Mouse (Mus musculus): Measurements from ENCODE around the gene Zfp747. TPM values are rescaled to one million over a fixed set of nuclear protein-coding genes. Genes with fewer than 3 reads are reported as not detected.
A peak's percentile ranks its signal among the peaks of the same experiment; 100 is the strongest.
"Not testable (repeated sequence)": the region's sequence is repeated elsewhere in the genome, so short reads cannot be mapped to it uniquely, and the experiment has no call there.

Gene Zfp747
- 10.6 and 11.3 TPM in 2 replicates for polyA plus RNA-seq (2015; fragmentation: Nextera tagmentation; extraction: Ambion mirVana)

- Histone ChIP-seq H3K36me3 (ENCODE audit: insufficient read depth, low read length) (peaks cover 14% of the 10 kb centered on the region), H3K9ac (replicated peaks; ENCODE audit: low read length) (peak within 1 kb of the TSS; percentile 91), H3K27ac (ENCODE audit: low read length) (peak within 1 kb of the TSS; percentile 79), H3K4me2 (replicated peaks; ENCODE audit: low read depth, low read length) (peak within 1 kb of the TSS; percentile 71), H3K4me3 (ENCODE audit: low read length) (peak within 1 kb of the TSS; percentile 83)
- peak; percentile 92 for ATAC-seq (ENCODE audit: low FRiP score, low TSS enrichment)
- not testable (repeated sequence) for H3K4me1 ChIP-seq (ENCODE audit: insufficient read depth, low read length); H3K27me3 ChIP-seq (ENCODE audit: insufficient read depth, low read length); H3K9me3 ChIP-seq (ENCODE audit: low read length)
- 1% methylated on average over 46 of the region's 49 CpGs for WGBS
Observed at GRCm38 (mm10) chr7:127375271-127376245, at the start of gene Zfp747. Zfp747 (minus strand) TSS chr7:127376050.

- no peaks in the 10 kb centered on the region for H3K9me3 ChIP-seq (ENCODE audit: low read length)
- H3K4me2 ChIP-seq (replicated peaks; ENCODE audit: low read depth, low read length) = no peak overlapping the region
- WGBS = 95% methylated on average over 3 of the region's 3 CpGs
- ATAC-seq (ENCODE audit: low FRiP score, low TSS enrichment) = no peak
- H3K9ac ChIP-seq (replicated peaks; ENCODE audit: low read length) = no peak overlapping the region
- no peaks in the 10 kb centered on the region for H3K36me3 ChIP-seq (ENCODE audit: insufficient read depth, low read length)
- peaks cover 6% of the 10 kb centered on the region; the same call in 1 of the 2 replicates for H3K27me3 ChIP-seq (ENCODE audit: insufficient read depth, low read length)
- peaks cover 9% of the 10 kb centered on the region for H3K4me1 ChIP-seq (ENCODE audit: insufficient read depth, low read length)
- H3K27ac ChIP-seq (ENCODE audit: low read length) = no peak overlapping the region
- no peak overlapping the region for H3K4me3 ChIP-seq (ENCODE audit: low read length)
Observed at GRCm38 (mm10) chr7:127425291-127425690, 49.4 kb upstream of the Zfp747 start.

- 2% methylated on average over 15 of the region's 15 CpGs for WGBS
- H3K27ac ChIP-seq (ENCODE audit: low read length) = no peak overlapping the region
- 0 out of 2 replicates have a peak, but pooled peaks cover 4% of the 10 kb centered on the region for H3K36me3 ChIP-seq (ENCODE audit: insufficient read depth, low read length)
- peak; percentile 56; the same call in 1 of the 2 replicates for ATAC-seq (ENCODE audit: low FRiP score, low TSS enrichment)
- peaks cover 9% of the 10 kb centered on the region for H3K4me1 ChIP-seq (ENCODE audit: insufficient read depth, low read length)
- H3K4me2 ChIP-seq (replicated peaks; ENCODE audit: low read depth, low read length) = peak overlapping the region; percentile 83
- peak overlapping the region; percentile 90 for H3K9ac ChIP-seq (replicated peaks; ENCODE audit: low read length)
- no peaks in the 10 kb centered on the region for H3K9me3 ChIP-seq (ENCODE audit: low read length)
- peaks cover 6% of the 10 kb centered on the region; the same call in 1 of the 2 replicates for H3K27me3 ChIP-seq (ENCODE audit: insufficient read depth, low read length)
- peak overlapping the region; percentile 85 for H3K4me3 ChIP-seq (ENCODE audit: low read length)
Observed at GRCm38 (mm10) chr7:127422247-127422646, 46.4 kb upstream of the Zfp747 start.

DNA sequence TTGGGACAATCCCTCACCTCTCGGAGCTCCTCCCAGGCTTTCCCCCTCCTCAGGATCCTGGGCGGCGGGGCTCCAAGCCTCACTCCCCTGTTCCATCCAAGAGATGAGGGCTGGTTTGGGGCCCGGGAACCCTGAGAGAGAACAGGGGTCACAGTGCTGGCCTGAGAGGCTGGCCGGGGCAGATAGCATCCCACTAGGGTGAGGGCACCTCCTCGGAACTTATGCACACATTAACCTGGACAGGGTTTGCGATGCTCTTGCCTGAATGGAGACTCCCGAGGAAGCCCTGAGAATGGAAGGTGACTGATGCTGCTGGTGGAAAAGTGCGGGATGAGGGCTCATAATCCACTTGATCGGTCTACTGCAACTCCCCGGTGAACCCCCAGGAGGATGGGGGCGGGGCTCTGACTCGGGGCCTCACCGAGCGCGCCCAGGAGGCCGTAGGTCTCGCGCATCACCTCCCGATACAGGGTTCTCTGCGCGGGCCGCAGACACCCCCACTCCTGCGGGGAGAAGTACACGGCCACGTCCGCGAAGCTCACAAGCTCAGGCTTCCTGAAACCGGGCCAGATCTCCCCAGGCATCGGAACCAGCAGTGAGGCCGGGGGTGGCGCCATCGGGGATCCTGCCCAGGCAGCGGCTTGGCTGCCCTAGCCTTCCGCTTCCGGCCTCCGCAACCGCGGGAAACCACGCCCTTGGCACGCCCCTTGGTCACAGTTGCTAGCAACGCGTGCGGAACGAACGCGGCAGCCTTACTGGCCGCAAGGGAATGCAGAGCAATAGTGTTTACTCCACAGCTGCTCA is 45.7 kb upstream of the Zfp747 start, which contains the start of gene Zfp688:
Gene Zfp688, minus strand, starts transcription at position 681 of the 804 bp plus-strand sequence.
- Histone ChIP-seq H3K4me1 (ENCODE audit: insufficient read depth, low read length) (peaks cover 9% of the 10 kb centered on the region), H3K9ac (replicated peaks; ENCODE audit: low read length) (peak within 1 kb of the TSS; percentile 90), H3K9me3 (ENCODE audit: low read length) (no peaks in the 10 kb centered on the region), H3K4me3 (ENCODE audit: low read length) (peak within 1 kb of the TSS; percentile 85), H3K4me2 (replicated peaks; ENCODE audit: low read depth, low read length) (peak within 1 kb of the TSS; percentile 83), H3K36me3 (ENCODE audit: insufficient read depth, low read length) (0 out of 2 replicates have a peak, but pooled peaks cover 4% of the 10 kb centered on the region), H3K27ac (ENCODE audit: low read length) (0 out of 2 replicates have a peak within 1 kb of the TSS, but pooled peaks have one; percentile 48), H3K27me3 (ENCODE audit: insufficient read depth, low read length) (peaks cover 6% of the 10 kb centered on the region; the same call in 1 of the 2 replicates)
- under 1% methylated on average over 48 of the region's 48 CpGs for WGBS
- ATAC-seq (ENCODE audit: low FRiP score, low TSS enrichment) = peak; percentile 97

GRCm38 (mm10) chr7:127411418-127411817 is 35.6 kb upstream of the Zfp747 start:
- Histone ChIP-seq H3K4me1 (ENCODE audit: insufficient read depth, low read length) (no peaks in the 10 kb centered on the region), H3K9me3 (ENCODE audit: low read length) (no peaks in the 10 kb centered on the region), H3K27me3 (ENCODE audit: insufficient read depth, low read length) (no peaks in the 10 kb centered on the region), H3K27ac (ENCODE audit: low read length) (no peak overlapping the region), H3K4me3 (ENCODE audit: low read length) (no peak overlapping the region), H3K9ac (replicated peaks; ENCODE audit: low read length) (no peak overlapping the region), H3K4me2 (replicated peaks; ENCODE audit: low read depth, low read length) (no peak overlapping the region), H3K36me3 (ENCODE audit: insufficient read depth, low read length) (no peaks in the 10 kb centered on the region)
- 68% methylated on average over 2 of the region's 2 CpGs for whole genome bisulfite sequencing
- no peak for ATAC-seq (ENCODE audit: low FRiP score, low TSS enrichment)

- H3K4me2 ChIP-seq (replicated peaks; ENCODE audit: low read depth, low read length) = peak within 1 kb of the TSS; percentile 90
- WGBS = 3% methylated on average over 40 of the region's 40 CpGs
Observed at GRCm38 (mm10) chr7:127406002-127406987, 30.4 kb upstream of the Zfp747 start, which contains the start of gene Zfp764. Zfp764 (minus strand) TSS chr7:127406822.

DNA sequence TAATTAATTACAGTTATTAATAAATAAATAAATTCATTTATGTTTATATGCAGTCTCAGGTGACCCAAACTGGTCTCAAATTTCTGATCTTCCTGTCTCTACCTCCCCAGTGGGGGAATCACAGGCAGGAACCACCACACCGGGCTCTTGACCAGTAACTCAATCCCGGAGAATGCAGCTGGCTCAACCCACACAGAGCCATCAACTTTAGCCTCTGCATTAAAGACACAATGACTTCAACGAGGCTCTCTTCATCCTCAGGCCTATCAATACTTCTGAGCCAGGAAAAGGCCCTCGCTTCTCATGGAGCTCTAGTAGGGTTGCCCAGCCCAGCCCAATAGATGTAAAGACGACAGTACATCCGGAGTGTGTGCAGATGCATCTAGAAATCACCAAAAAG is 28.3 kb upstream of the Zfp747 start:
- WGBS = 82% methylated on average over 6 of the region's 6 CpGs
- H3K9ac ChIP-seq (replicated peaks; ENCODE audit: low read length); H3K36me3 ChIP-seq (ENCODE audit: insufficient read depth, low read length); H3K27ac ChIP-seq (ENCODE audit: low read length); ATAC-seq (ENCODE audit: low FRiP score, low TSS enrichment); H3K4me2 ChIP-seq (replicated peaks; ENCODE audit: low read depth, low read length); H3K27me3 ChIP-seq (ENCODE audit: insufficient read depth, low read length); H3K4me3 ChIP-seq (ENCODE audit: low read length); H3K4me1 ChIP-seq (ENCODE audit: insufficient read depth, low read length); H3K9me3 ChIP-seq (ENCODE audit: low read length): not testable (repeated sequence)

More at GRCm38 (mm10) chr7:127406002-127406987, 30.4 kb upstream of the Zfp747 start, which contains the start of gene Zfp764:
- not testable (repeated sequence) for H3K4me1 ChIP-seq (ENCODE audit: insufficient read depth, low read length); H3K36me3 ChIP-seq (ENCODE audit: insufficient read depth, low read length); H3K9me3 ChIP-seq (ENCODE audit: low read length); H3K27me3 ChIP-seq (ENCODE audit: insufficient read depth, low read length)
- H3K27ac ChIP-seq (ENCODE audit: low read length) = peak within 1 kb of the TSS; percentile 78
- ATAC-seq (ENCODE audit: low FRiP score, low TSS enrichment) = peak; percentile 89
- peak within 1 kb of the TSS; percentile 84 for H3K9ac ChIP-seq (replicated peaks; ENCODE audit: low read length)
- peak within 1 kb of the TSS; percentile 65 for H3K4me3 ChIP-seq (ENCODE audit: low read length)

DNA sequence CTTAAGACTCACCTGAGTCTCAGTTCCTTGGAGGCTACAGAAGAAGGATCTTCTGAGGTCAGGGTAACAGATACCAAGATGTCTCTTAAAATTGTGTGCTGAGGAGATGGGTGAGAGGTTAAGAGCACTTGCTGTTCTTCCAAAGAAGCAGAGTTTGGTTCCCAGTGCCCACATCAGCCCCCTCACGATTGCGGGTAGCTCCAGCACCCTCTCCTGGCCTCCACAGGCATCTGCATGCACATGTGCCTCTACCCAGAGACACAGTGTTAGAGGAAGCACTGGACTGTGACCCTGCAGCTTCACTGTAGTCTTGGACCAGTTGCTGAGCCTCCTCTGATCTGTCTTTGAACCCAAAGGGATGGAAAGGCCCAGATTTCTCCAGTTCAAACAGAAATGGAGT is 27.1 kb upstream of the Zfp747 start:
- ATAC-seq (ENCODE audit: low FRiP score, low TSS enrichment) = no peak
- no peak overlapping the region for H3K9ac ChIP-seq (replicated peaks; ENCODE audit: low read length)
- H3K4me2 ChIP-seq (replicated peaks; ENCODE audit: low read depth, low read length) = no peak overlapping the region
- H3K4me3 ChIP-seq (ENCODE audit: low read length) = no peak overlapping the region
- H3K27me3 ChIP-seq (ENCODE audit: insufficient read depth, low read length) = no peaks in the 10 kb centered on the region
- H3K27ac ChIP-seq (ENCODE audit: low read length) = no peak overlapping the region
- H3K36me3 ChIP-seq (ENCODE audit: insufficient read depth, low read length) = peaks cover 6% of the 10 kb centered on the region
- 57% methylated on average over 2 of the region's 2 CpGs for WGBS
- peaks cover 3% of the 10 kb centered on the region; the same call in 1 of the 2 replicates for H3K4me1 ChIP-seq (ENCODE audit: insufficient read depth, low read length)
- H3K9me3 ChIP-seq (ENCODE audit: low read length) = no peaks in the 10 kb centered on the region

All from kidney, embryonic 16.5 days (tissue).